Mouse (Mus musculus) midbrain, embryonic 12.5 days (tissue): Measurements from ENCODE around the gene Tmem74b. TPM values are rescaled to one million over a fixed set of nuclear protein-coding genes. Genes with fewer than 3 reads are reported as not detected.

Experiments used
- ATAC-seq: fragments of 200-750 bp; cut with Nextera tagmentation; 2 replicates; pipeline ENCODE4 v1.8.0; 2017; ENCODE audit warnings: low read depth, moderate TSS enrichment, moderate library complexity; ENCODE audit not compliant: low FRiP score
- H3K27ac ChIP-seq: fragments of 300-500 bp; sonication (generic); replicated peaks from 2 replicates; pipeline ENCODE4 v1.5.1; 2016; ENCODE audit warnings: mild to moderate bottlenecking
- H3K27me3 ChIP-seq: fragments of 300-500 bp; sonication (generic); 2 replicates; pipeline ENCODE4 v1.6.1; 2016; ENCODE audit warnings: mild to moderate bottlenecking
- H3K36me3 ChIP-seq: fragments of 300-500 bp; sonication (generic); 2 replicates; pipeline ENCODE4 v1.6.1; 2016
- H3K4me1 ChIP-seq: fragments of 300-500 bp; sonication (generic); 2 replicates; pipeline ENCODE4 v1.6.1; 2016
- H3K4me2 ChIP-seq: fragments of 300-500 bp; sonication (generic); replicated peaks from 2 replicates; pipeline ENCODE4 v1.6.1; 2016; ENCODE audit warnings: mild to moderate bottlenecking, moderate library complexity
- H3K4me3 ChIP-seq: fragments of 300-500 bp; sonication (generic); 2 replicates; pipeline ENCODE4 v1.5.1; 2016; ENCODE audit warnings: mild to moderate bottlenecking
- H3K9ac ChIP-seq: fragments of 300-500 bp; sonication (generic); replicated peaks from 2 replicates; pipeline ENCODE4 v1.6.1; 2016; ENCODE audit warnings: mild to moderate bottlenecking, moderate library complexity
- H3K9me3 ChIP-seq: fragments of 300-500 bp; sonication (generic); 2 replicates; pipeline ENCODE4 v1.6.1; 2016; ENCODE audit warnings: mild to moderate bottlenecking
- WGBS: fragments of 180-500 bp; shearing (Covaris S2); methylation state at CpG from one replicate; pipeline ENCODE4 v1.1.7; 2016; 5-methylcytosine and 5-hydroxymethylcytosine counted together
- polyA plus RNA-seq: library from polyadenylated mRNA; unstranded; fragments of >200 nt; fragmentation: Nextera tagmentation; extraction: Ambion mirVana; gene quantifications from 2 replicates; pipeline ENCODE4 v1.2.1, GENCODE M21; 2016

The Tmem74b gene
- polyA plus RNA-seq, 1 experiment from 2014 or later = 8.0 TPM

GRCm38 (mm10) chr2:151743845-151744244 lies 42.0 kb downstream of the Tmem74b start, which contains the start of gene Psmf1:
TSS of gene Psmf1 (minus strand) at chr2:151744186.
- Histone ChIP-seq H3K4me1 (peaks cover 24% of the 10 kb centered on the region), H3K27ac (no peak within 1 kb of the TSS), H3K9ac (no peak within 1 kb of the TSS), H3K4me3 (no peak within 1 kb of the TSS), H3K9me3 (no peaks in the 10 kb centered on the region), H3K27me3 (peaks cover 22% of the 10 kb centered on the region), H3K4me2 (no peak within 1 kb of the TSS), H3K36me3 (no peaks in the 10 kb centered on the region)
- no peak for ATAC-seq

GRCm38 (mm10) chr2:151747847-151748705 lies 46.3 kb downstream of the Tmem74b start:
- Histone ChIP-seq H3K9ac (no peak overlapping the region), H3K4me2 (no peak overlapping the region), H3K36me3 (no peaks in the 10 kb centered on the region), H3K27ac (no peak overlapping the region), H3K9me3 (no peaks in the 10 kb centered on the region), H3K4me3 (no peak overlapping the region), H3K4me1 (no peaks in the 10 kb centered on the region), H3K27me3 (peaks cover 27% of the 10 kb centered on the region)
- ATAC-seq = peak; percentile 78
- 29% methylated on average over 19 of the region's 19 CpGs for WGBS

- ATAC-seq = no peak
- no peak overlapping the region for H3K9ac ChIP-seq
- H3K4me3 ChIP-seq = no peak overlapping the region
- H3K9me3 ChIP-seq = no peaks in the 10 kb centered on the region
- H3K27ac ChIP-seq = no peak overlapping the region
- peaks cover 2% of the 10 kb centered on the region; the same call in 1 of the 2 replicates for H3K4me1 ChIP-seq
- WGBS = 70% methylated on average over 5 of the region's 5 CpGs
- peaks cover 17% of the 10 kb centered on the region for H3K27me3 ChIP-seq
- no peak overlapping the region for H3K4me2 ChIP-seq
- H3K36me3 ChIP-seq = no peaks in the 10 kb centered on the region
Observed at GRCm38 (mm10) chr2:151751330-151751729, 49.5 kb downstream of the Tmem74b start.

- H3K4me1 ChIP-seq = peaks cover 12% of the 10 kb centered on the region; the same call in 1 of the 2 replicates
- ATAC-seq = no peak
- 54% methylated on average over 9 of the region's 9 CpGs for WGBS
- no peak overlapping the region for H3K9ac ChIP-seq
- no peak overlapping the region for H3K4me3 ChIP-seq
- H3K9me3 ChIP-seq = no peaks in the 10 kb centered on the region
- no peak overlapping the region for H3K27ac ChIP-seq
- no peaks in the 10 kb centered on the region for H3K36me3 ChIP-seq
- H3K27me3 ChIP-seq = no peaks in the 10 kb centered on the region
- no peak overlapping the region for H3K4me2 ChIP-seq
Observed at GRCm38 (mm10) chr2:151756277-151757061, 54.7 kb downstream of the Tmem74b start.

- Histone ChIP-seq H3K4me2 (no peak overlapping the region), H3K27me3 (no peaks in the 10 kb centered on the region), H3K9me3 (no peaks in the 10 kb centered on the region), H3K36me3 (no peaks in the 10 kb centered on the region), H3K4me1 (peaks cover 12% of the 10 kb centered on the region; the same call in 1 of the 2 replicates), H3K4me3 (no peak overlapping the region), H3K27ac (no peak overlapping the region), H3K9ac (no peak overlapping the region)
- ATAC-seq = no peak
- 76% methylated on average over 5 of the region's 5 CpGs for WGBS
Observed at GRCm38 (mm10) chr2:151757451-151757850, 55.6 kb downstream of the Tmem74b start.

- no peak overlapping the region for H3K4me3 ChIP-seq
- H3K27me3 ChIP-seq = no peaks in the 10 kb centered on the region
- H3K4me2 ChIP-seq = no peak overlapping the region
- no peak overlapping the region for H3K27ac ChIP-seq
- H3K36me3 ChIP-seq = no peaks in the 10 kb centered on the region
- WGBS = 59% methylated on average over 1 of the region's 1 CpGs
- no peak for ATAC-seq
- peaks cover 12% of the 10 kb centered on the region; the same call in 1 of the 2 replicates for H3K4me1 ChIP-seq
- H3K9me3 ChIP-seq = no peaks in the 10 kb centered on the region
- H3K9ac ChIP-seq = no peak overlapping the region
Observed at GRCm38 (mm10) chr2:151758806-151759353, 57.1 kb downstream of the Tmem74b start.

Other genes with a start within 250 kb of the Tmem74b start
- not detected in 2 replicates for gene 4921509C19Rik, start 225.9 kb upstream of the Tmem74b start, polyA plus RNA-seq
- gene Nsfl1c, start 207.8 kb upstream of the Tmem74b start, polyA plus RNA-seq = 254 and 264 TPM in 2 replicates
- 500 and 503 TPM in 2 replicates for gene Fkbp1a, start 159.5 kb upstream of the Tmem74b start, polyA plus RNA-seq
- gene Sdcbp2, start 129.4 kb upstream of the Tmem74b start, polyA plus RNA-seq = 0.33 and 0.50 TPM in 2 replicates
- 5.5 and 6.3 TPM in 2 replicates for gene Snph, start 69.4 kb upstream of the Tmem74b start, polyA plus RNA-seq
- not detected in 2 replicates for gene Rad21l, start 33.5 kb upstream of the Tmem74b start, polyA plus RNA-seq
- 48.1 and 50.4 TPM in 2 replicates for gene Psmf1, start 42.2 kb downstream of the Tmem74b start, polyA plus RNA-seq
- gene Rspo4, start 140.9 kb downstream of the Tmem74b start, polyA plus RNA-seq = 0.18 TPM in 1 of 2 replicates, not detected in the other
- gene Angpt4, start 209.2 kb downstream of the Tmem74b start, polyA plus RNA-seq = 0.43 TPM in 1 of 2 replicates, not detected in the other